Mouse (Mus musculus): Measurements from ENCODE around the gene Gadd45b.

- TF ChIP-seq CTCF (IDR thresholded peaks at IDR 0.05) (no peak), EP300 (IDR thresholded peaks at IDR 0.05) (no peak)
These were observed 41.7 kb downstream of the Gadd45b start for GRCm38 (mm10) chr10:80971533-80971932.
